Mouse (Mus musculus): ENCODE results near the gene Exosc1. TPM values are rescaled to one million over a fixed set of nuclear protein-coding genes. Genes with fewer than 3 reads are reported as not detected.

Exosc1 gene
- total RNA-seq (2021), result 10 to 100 TPM; 21.0 to 27.3 TPM

- intact Hi-C loops (cut with DNase I), result loop anchor here (2.0 kb wide), 1 partner anchor 47 kb away; the partner anchor contains the start of genes Mms19 and Ubtd1
These were observed at the start of gene Exosc1, which contains the start of gene Zdhhc16 for GRCm38 (mm10) chr19:41933179-41934086. TSS of gene Exosc1 (minus strand) at chr19:41933423. TSS of gene Zdhhc16 (plus strand) at chr19:41933480.

GRCm38 (mm10) chr19:41982791-41983150 lies 49.5 kb upstream of the Exosc1 start:
- intact Hi-C loops (cut with DNase I), result loop anchor here (5.0 kb wide), 1 partner anchor 35 kb away; no protein-coding TSS in a partner anchor
- no peak for DNase-seq (ENCODE audit: low spot score in 2 of 2)

More at GRCm38 (mm10) chr19:41933179-41934086, at the start of gene Exosc1, which contains the start of gene Zdhhc16:
- DNase-seq (ENCODE audit: low spot score in 2 of 2), result peak; percentile 99

- intact Hi-C loops (cut with DNase I), result loop anchor here (2.0 to 5.0 kb wide), 3 partner anchors 35 to 47 kb away; no protein-coding TSS in a partner anchor
- DNase-seq (ENCODE audit: low spot score in 2 of 2), result peak in 1 of 2 experiments; percentile 33
These were observed 48.9 kb upstream of the Exosc1 start for GRCm38 (mm10) chr19:41981931-41982790.

GRCm38 (mm10) chr19:41981595-41981927 lies 48.3 kb upstream of the Exosc1 start, which contains the start of gene Ubtd1:
TSS of gene Ubtd1 (plus strand) at chr19:41981763.
- DNase-seq (ENCODE audit: low spot score in 2 of 2), result no peak
- intact Hi-C loops (cut with DNase I), result loop anchor here (2.0 to 5.0 kb wide), 3 partner anchors 36 to 47 kb away; no protein-coding TSS in a partner anchor

GRCm38 (mm10) chr19:41980819-41981594 lies 47.8 kb upstream of the Exosc1 start, which contains the start of gene Mms19:
TSS of gene Mms19 (minus strand) at chr19:41981157.
- DNase-seq (ENCODE audit: low spot score in 2 of 2), result peak; percentile 99
- intact Hi-C loops (cut with DNase I), result loop anchor here (2.0 to 5.0 kb wide), 3 partner anchors 36 to 46 kb away; no protein-coding TSS in a partner anchor

- DNase-seq (ENCODE audit: low spot score in 2 of 2), result peak in 1 of 2 experiments; percentile 16
- intact Hi-C loops (cut with DNase I), result loop anchor here (2.0 to 5.0 kb wide), 3 partner anchors 37 to 46 kb away; no protein-coding TSS in a partner anchor
These were observed 47.2 kb upstream of the Exosc1 start for GRCm38 (mm10) chr19:41980422-41980818.

GRCm38 (mm10) chr19:41973891-41974794 lies 40.9 kb upstream of the Exosc1 start:
- intact Hi-C loops (cut with DNase I), result no loop called here
- DNase-seq (ENCODE audit: low spot score in 2 of 2), result peak; percentile 50 to 51

- DNase-seq (ENCODE audit: low spot score in 2 of 2), result no peak
- intact Hi-C loops (cut with DNase I), result no loop called here
These were observed 36.4 kb upstream of the Exosc1 start for GRCm38 (mm10) chr19:41969618-41970017.

- intact Hi-C loops (cut with DNase I), result loop anchor here (5.0 kb wide), 1 partner anchor 74 kb away; no protein-coding TSS in a partner anchor
- DNase-seq (ENCODE audit: low spot score in 2 of 2), result no peak
These were observed 20.4 kb upstream of the Exosc1 start for GRCm38 (mm10) chr19:41953574-41953973.

GRCm38 (mm10) chr19:41952287-41952686 lies 19.1 kb upstream of the Exosc1 start:
- DNase-seq (ENCODE audit: low spot score in 2 of 2), result no peak
- intact Hi-C loops (cut with DNase I), result loop anchor here (5.0 kb wide), 1 partner anchor 75 kb away; no protein-coding TSS in a partner anchor

- intact Hi-C loops (cut with DNase I), result no loop called here
- no peak for DNase-seq (ENCODE audit: low spot score in 2 of 2)
These were observed 10.6 kb upstream of the Exosc1 start for GRCm38 (mm10) chr19:41943841-41944240.

- intact Hi-C loops (cut with DNase I), result no loop called here
- no peak for DNase-seq (ENCODE audit: low spot score in 2 of 2)
These were observed 5.3 kb upstream of the Exosc1 start for GRCm38 (mm10) chr19:41938539-41938938.

- DNase-seq (ENCODE audit: low spot score in 2 of 2), result no peak
- intact Hi-C loops (cut with DNase I), result loop anchor here (2.0 kb wide), 1 partner anchor 45 kb away; the partner anchor contains the start of genes Mms19 and Ubtd1
These were observed 2.7 kb upstream of the Exosc1 start for GRCm38 (mm10) chr19:41935921-41936320.

- intact Hi-C loops (cut with DNase I), result loop anchor here (2.0 kb wide), 1 partner anchor 47 kb away; the partner anchor contains the start of genes Mms19 and Ubtd1
These were observed 901 bp upstream of the Exosc1 start for GRCm38 (mm10) chr19:41934124-41934523.

GRCm38 (mm10) chr19:41932686-41933085 lies 537 bp downstream of the Exosc1 start:
- DNase-seq (ENCODE audit: low spot score in 2 of 2), result peak in 1 of 2 experiments; percentile 28
- intact Hi-C loops (cut with DNase I), result no loop called here

More at GRCm38 (mm10) chr19:41934124-41934523, 901 bp upstream of the Exosc1 start:
- DNase-seq (ENCODE audit: low spot score in 2 of 2), result no peak

- intact Hi-C loops (cut with DNase I), result no loop called here
- no peak for DNase-seq (ENCODE audit: low spot score in 2 of 2)
These were observed 12.7 kb downstream of the Exosc1 start for GRCm38 (mm10) chr19:41920412-41921067.

GRCm38 (mm10) chr19:41919471-41919870 lies 13.8 kb downstream of the Exosc1 start:
- DNase-seq (ENCODE audit: low spot score in 2 of 2), result no peak
- intact Hi-C loops (cut with DNase I), result no loop called here
